Mouse (Mus musculus) olfactory bulb, adult 2 months (tissue): ENCODE measurements around the gene Etl4. TPM values are rescaled to one million over a fixed set of nuclear protein-coding genes. Genes with fewer than 3 reads are reported as not detected.

Experiments used
- H3K27ac ChIP-seq: fragments of 200-500 bp; 2 replicates; pipeline ENCODE4 v1.5.1; 2012; ENCODE audit warnings: low read depth, low read length; ENCODE audit not compliant: insufficient read depth
- H3K4me1 ChIP-seq: fragments of 200-500 bp; 2 replicates; pipeline ENCODE4 v1.6.1; 2012; ENCODE audit warnings: low read length; ENCODE audit not compliant: control insufficient read depth, insufficient read depth
- H3K4me3 ChIP-seq: fragments of 200-500 bp; 2 replicates; pipeline ENCODE4 v1.5.1; 2012; ENCODE audit warnings: mild to moderate bottlenecking, low read depth, low read length, moderate library complexity; ENCODE audit not compliant: insufficient read depth
- CTCF ChIP-seq: fragments of 200-500 bp; IDR thresholded peaks from 2 replicates; pipeline ENCODE4 v1.5.1; 2012; ENCODE audit warnings: low read depth, mild to moderate bottlenecking, low read length, moderate library complexity; ENCODE audit not compliant: insufficient read depth
- POLR2A ChIP-seq: fragments of 200-500 bp; IDR thresholded peaks from 2 replicates; pipeline ENCODE4 v1.6.1; 2012; ENCODE audit warnings: mild to moderate bottlenecking, low read depth, low read length, moderate library complexity; ENCODE audit not compliant: insufficient read depth
- WGBS: fragments of 180-500 bp; shearing (Covaris S2); methylation state at CpG from one replicate; pipeline ENCODE4 v1.1.7; 2018; 5-methylcytosine and 5-hydroxymethylcytosine counted together
- polyA plus RNA-seq: library from polyadenylated mRNA; stranded (reverse); fragments of >200 nt; gene quantifications from 2 replicates; pipeline ENCODE4 v1.2.4, GENCODE M21; 2012; ENCODE audit warnings: low replicate concordance; ENCODE audit not compliant: missing spikeins, insufficient read depth, insufficient read length

The Etl4 gene
- polyA plus RNA-seq, 1 experiment, result not detected

GRCm38 (mm10) chr2:20756964-20757363, 847.4 kb downstream of the Etl4 start:
- Histone ChIP-seq H3K27ac (no peak overlapping the region), H3K4me3 (no peak overlapping the region), H3K4me1 (no peaks in the 10 kb centered on the region)
- 90% methylated on average over 3 of the region's 3 CpGs for whole genome bisulfite sequencing
- TF ChIP-seq POLR2A (no peak), CTCF (no peak)

DNA sequence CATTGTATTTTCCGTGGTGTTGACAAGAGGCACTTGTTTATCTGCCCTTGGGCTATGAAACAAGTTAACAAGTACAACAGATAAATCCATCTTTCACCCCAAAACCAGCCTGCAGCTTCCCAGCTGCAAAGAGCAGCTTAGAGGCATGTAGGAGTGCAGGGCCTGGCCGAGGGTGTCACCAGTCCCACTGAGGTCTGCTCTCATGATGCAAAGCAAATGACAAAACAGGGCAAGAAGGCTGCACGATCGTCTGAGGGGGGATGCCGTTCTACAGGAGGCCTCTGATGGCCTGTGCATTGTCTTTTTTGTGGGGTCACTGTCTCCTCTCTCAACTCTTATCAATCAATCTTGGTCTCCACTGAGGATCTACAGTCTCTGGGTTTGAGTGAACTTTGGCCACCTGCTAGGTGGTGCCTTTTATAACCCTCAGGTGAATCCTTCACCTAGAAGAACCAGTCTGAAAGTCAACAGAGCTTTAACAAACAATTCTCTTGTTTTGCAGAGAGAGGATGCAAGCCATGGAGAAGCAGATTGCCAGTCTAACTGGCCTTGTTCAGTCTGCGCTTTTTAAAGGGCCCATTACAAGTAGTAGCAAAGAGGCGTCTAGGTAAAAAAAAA, 849.6 kb downstream of the Etl4 start:
- H3K27ac ChIP-seq, result no peak overlapping the region
- TF ChIP-seq POLR2A (no peak), CTCF (no peak)
- 88% methylated on average over 7 of the region's 7 CpGs for WGBS
- H3K4me3 ChIP-seq, result no peak overlapping the region
- no peaks in the 10 kb centered on the region for H3K4me1 ChIP-seq

GRCm38 (mm10) chr2:20761320-20761719, 851.7 kb downstream of the Etl4 start:
- Histone ChIP-seq H3K27ac (no peak overlapping the region), H3K4me3 (no peak overlapping the region), H3K4me1 (no peaks in the 10 kb centered on the region)
- 93% methylated on average over 5 of the region's 5 CpGs for WGBS
- TF ChIP-seq CTCF, result no peak
- no peak for TF ChIP-seq POLR2A

DNA sequence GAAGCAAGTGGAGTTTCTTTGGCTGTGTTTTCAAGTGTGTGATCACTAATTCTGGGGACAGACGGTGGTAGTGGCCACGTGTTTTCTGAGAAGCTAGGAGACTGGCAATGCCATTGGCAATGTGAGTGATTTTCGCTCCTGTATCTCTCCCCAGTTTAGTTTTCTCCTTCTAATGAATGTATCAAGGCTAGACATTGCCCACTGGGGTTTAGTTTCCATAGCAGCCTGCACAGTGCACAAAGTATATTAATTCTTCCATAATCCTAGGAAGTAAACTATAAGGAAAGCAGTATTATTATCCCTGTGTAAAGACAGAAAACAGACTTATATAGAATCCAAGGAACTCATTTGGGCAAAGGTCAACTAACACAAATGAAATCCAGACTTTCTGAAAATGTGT, 852.2 kb downstream of the Etl4 start:
- TF ChIP-seq POLR2A, result no peak
- WGBS, result 91% methylated on average over 3 of the region's 3 CpGs
- no peaks in the 10 kb centered on the region for H3K4me1 ChIP-seq
- H3K27ac ChIP-seq, result no peak overlapping the region
- no peak overlapping the region for H3K4me3 ChIP-seq

- 77% methylated on average over 4 of the region's 4 CpGs for WGBS
- H3K27ac ChIP-seq, result no peak overlapping the region
- H3K4me3 ChIP-seq, result no peak overlapping the region
- TF ChIP-seq POLR2A (no peak), CTCF (no peak)
- no peaks in the 10 kb centered on the region for H3K4me1 ChIP-seq
These were observed 854.1 kb downstream of the Etl4 start for GRCm38 (mm10) chr2:20763511-20764212.

GRCm38 (mm10) chr2:20764566-20765090, 855.0 kb downstream of the Etl4 start:
- Histone ChIP-seq H3K4me1 (no peaks in the 10 kb centered on the region), H3K4me3 (no peak overlapping the region), H3K27ac (no peak overlapping the region)
- no peak for TF ChIP-seq CTCF
- no peak for TF ChIP-seq POLR2A

DNA sequence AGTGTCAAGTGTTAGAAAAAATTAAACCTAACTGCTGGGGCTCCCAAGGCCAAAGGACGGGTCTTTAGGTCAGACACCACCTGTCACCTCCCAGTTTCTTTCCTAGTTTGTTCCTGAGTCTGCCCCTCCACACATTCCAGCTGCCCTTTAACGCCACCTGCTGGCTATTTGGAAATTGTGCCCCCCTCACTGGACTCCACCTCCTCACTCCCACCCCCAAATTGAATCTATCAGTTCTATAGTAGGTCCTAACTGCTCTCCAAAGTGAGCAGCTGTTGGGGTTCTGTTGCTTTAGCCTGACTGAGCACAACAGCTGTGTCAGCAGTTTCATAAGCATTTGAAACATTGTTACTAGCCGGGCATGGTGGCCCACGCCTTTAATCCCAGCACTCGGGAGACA, 859.1 kb downstream of the Etl4 start:
- 74% methylated on average over 5 of the region's 5 CpGs for WGBS
- TF ChIP-seq POLR2A, result no peak
- no peak for TF ChIP-seq CTCF
- Histone ChIP-seq H3K4me1 (peaks cover 1% of the 10 kb centered on the region; the same call in 1 of the 2 replicates), H3K4me3 (no peak overlapping the region), H3K27ac (no peak overlapping the region)

DNA sequence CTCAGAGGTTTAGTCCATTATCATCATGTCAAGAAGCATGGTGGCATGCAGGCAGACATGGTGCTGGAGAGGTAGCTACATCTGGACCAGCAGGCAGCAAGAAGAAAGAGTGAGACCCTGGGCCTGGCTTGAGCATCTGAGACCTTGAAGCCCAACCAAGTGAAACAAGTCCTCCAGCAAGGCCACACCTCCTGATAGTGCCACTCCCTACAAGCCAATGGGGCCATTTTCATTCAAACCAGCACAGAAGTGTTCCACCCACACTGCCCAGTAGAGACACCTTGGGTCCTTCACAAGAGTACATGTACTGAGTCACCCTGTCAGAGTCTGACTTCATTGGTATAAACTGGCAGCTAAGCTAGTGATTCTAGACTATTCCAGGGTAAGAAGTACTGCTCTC, 860.6 kb downstream of the Etl4 start:
- Histone ChIP-seq H3K4me1 (peaks cover 3% of the 10 kb centered on the region; the same call in 1 of the 2 replicates), H3K4me3 (no peak overlapping the region), H3K27ac (no peak overlapping the region)
- TF ChIP-seq POLR2A, result no peak
- TF ChIP-seq CTCF, result no peak

DNA sequence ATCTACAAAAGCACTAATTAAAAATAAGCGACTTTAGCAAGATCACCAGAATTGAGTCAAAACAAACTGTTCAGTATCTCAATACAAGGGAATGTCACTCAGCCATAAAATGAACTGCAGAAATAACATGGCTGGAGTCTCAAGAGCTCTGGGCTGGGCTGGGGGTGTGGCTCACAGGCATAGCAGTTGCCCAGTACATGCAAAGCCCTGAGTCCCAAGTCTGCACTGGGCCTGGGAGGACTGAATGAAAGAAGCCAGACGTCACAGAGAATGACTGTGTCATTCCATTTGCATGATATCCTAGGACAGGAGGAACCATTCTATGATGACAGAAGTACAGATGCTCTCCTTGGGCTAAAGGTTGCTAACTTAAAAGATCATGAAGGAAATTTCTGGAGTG, 864.9 kb downstream of the Etl4 start:
- TF ChIP-seq POLR2A (no peak), CTCF (no peak)
- Histone ChIP-seq H3K27ac (no peak overlapping the region), H3K4me3 (no peak overlapping the region), H3K4me1 (peaks cover 3% of the 10 kb centered on the region; the same call in 1 of the 2 replicates)
- 70% methylated on average over 2 of the region's 2 CpGs for WGBS
